Mouse (Mus musculus) bone marrow, adult 2 months (tissue): Measurements from ENCODE around the gene Pik3cb.

ENCODE experiments used
- CTCF ChIP-seq: fragments of 200-500 bp; IDR thresholded peaks from 2 replicates; pipeline ENCODE4 v1.5.1; 2011; ENCODE audit warnings: low read length, control low read depth; ENCODE audit not compliant: control insufficient read depth, insufficient read depth
- POLR2A ChIP-seq: fragments of 200-500 bp; IDR thresholded peaks from 2 replicates; pipeline ENCODE4 v1.6.1; 2011; ENCODE audit warnings: low read depth, mild to moderate bottlenecking, control low read depth, low read length, borderline replicate concordance; ENCODE audit not compliant: control insufficient read depth

GRCm38 (mm10) chr9:99153655-99154054 is 13.2 kb upstream of the Pik3cb start:
- TF ChIP-seq CTCF = no peak
- no peak for TF ChIP-seq POLR2A
